Mouse (Mus musculus) neural tube, postnatal 0 days (tissue): ENCODE measurements around the gene Ipo4. TPM values are rescaled to one million over a fixed set of nuclear protein-coding genes. Genes with fewer than 3 reads are reported as not detected.

Experiments
- polyA plus RNA-seq: library from polyadenylated mRNA; unstranded; fragments of >200 nt; fragmentation: Nextera tagmentation; extraction: Ambion mirVana; gene quantifications from 2 replicates; pipeline ENCODE4 v1.2.1, GENCODE M21; 2015

Ipo4 gene
- polyA plus RNA-seq, 1 experiment from 2014 or later: 91.3 TPM

Other genes with a start within 250 kb of the Ipo4 start
- 23.9 and 29.2 TPM in 2 replicates for gene Dhrs4, start 157.2 kb downstream of the Ipo4 start, polyA plus RNA-seq
- 22.4 and 27.9 TPM in 2 replicates for gene Carmil3, start 145.3 kb downstream of the Ipo4 start, polyA plus RNA-seq
- gene Cpne6, start 125.5 kb downstream of the Ipo4 start, polyA plus RNA-seq: 72.7 and 73.7 TPM in 2 replicates
- gene Nrl, start 111.0 kb downstream of the Ipo4 start, polyA plus RNA-seq: 0.53 and 0.66 TPM in 2 replicates
- 28.3 and 29.6 TPM in 2 replicates for gene Pck2, start 95.7 kb downstream of the Ipo4 start, polyA plus RNA-seq
- gene Dcaf11, start 76.0 kb downstream of the Ipo4 start, polyA plus RNA-seq: 77.2 and 77.8 TPM in 2 replicates
- 0.83 and 1.1 TPM in 2 replicates for gene A730061H03Rik, start 75.6 kb downstream of the Ipo4 start, polyA plus RNA-seq
- gene Fitm1, start 60.3 kb downstream of the Ipo4 start, polyA plus RNA-seq: 0.32 TPM in 1 of 2 replicates, not detected in the other
- gene Psme1, start 57.8 kb downstream of the Ipo4 start, polyA plus RNA-seq: 218 and 246 TPM in 2 replicates
- 92.8 and 99.8 TPM in 2 replicates for gene Emc9, start 50.7 kb downstream of the Ipo4 start, polyA plus RNA-seq
- gene Psme2, start 44.8 kb downstream of the Ipo4 start, polyA plus RNA-seq: 154 and 183 TPM in 2 replicates
- gene Rnf31, start 44.2 kb downstream of the Ipo4 start, polyA plus RNA-seq: 16.4 and 23.6 TPM in 2 replicates
- gene Irf9, start 32.4 kb downstream of the Ipo4 start, polyA plus RNA-seq: 10.0 and 13.8 TPM in 2 replicates
- gene Rec8, start 17.9 kb downstream of the Ipo4 start, polyA plus RNA-seq: 14.5 and 14.7 TPM in 2 replicates
- gene Gm49378, start 1.9 kb upstream of the Ipo4 start, polyA plus RNA-seq: 1.4 and 1.9 TPM in 2 replicates
- 56.4 and 60.8 TPM in 2 replicates for gene Tm9sf1, start 7.8 kb upstream of the Ipo4 start, polyA plus RNA-seq
- 0.18 and 0.27 TPM in 2 replicates for gene Tssk4, start 14.2 kb upstream of the Ipo4 start, polyA plus RNA-seq
- 73.9 and 80.1 TPM in 2 replicates for gene Mdp1, start 24.6 kb upstream of the Ipo4 start, polyA plus RNA-seq
- gene Gmpr2, start 36.0 kb upstream of the Ipo4 start, polyA plus RNA-seq: 39.0 and 39.8 TPM in 2 replicates
- 600 and 637 TPM in 2 replicates for gene Nedd8, start 36.2 kb upstream of the Ipo4 start, polyA plus RNA-seq
- gene Tinf2, start 45.9 kb upstream of the Ipo4 start, polyA plus RNA-seq: 23.1 and 26.2 TPM in 2 replicates
- gene Tgm1, start 78.0 kb upstream of the Ipo4 start, polyA plus RNA-seq: 0.19 and 0.46 TPM in 2 replicates
- gene Rabggta, start 86.3 kb upstream of the Ipo4 start, polyA plus RNA-seq: 51.6 and 55.1 TPM in 2 replicates
- gene Dhrs1, start 109.7 kb upstream of the Ipo4 start, polyA plus RNA-seq: 98.5 and 99.2 TPM in 2 replicates
- gene Nop9, start 109.7 kb upstream of the Ipo4 start, polyA plus RNA-seq: 18.9 and 24.6 TPM in 2 replicates
- gene Cideb, start 122.5 kb upstream of the Ipo4 start, polyA plus RNA-seq: 0.57 and 0.76 TPM in 2 replicates
- 0.50 and 0.74 TPM in 2 replicates for gene Ltb4r2, start 125.5 kb upstream of the Ipo4 start, polyA plus RNA-seq
- 0.38 and 1.1 TPM in 2 replicates for gene Ltb4r1, start 130.0 kb upstream of the Ipo4 start, polyA plus RNA-seq
- 2.4 and 2.6 TPM in 2 replicates for gene Adcy4, start 148.1 kb upstream of the Ipo4 start, polyA plus RNA-seq
- 1.4 and 1.5 TPM in 2 replicates for gene Ripk3, start 152.9 kb upstream of the Ipo4 start, polyA plus RNA-seq
- 5.1 and 5.7 TPM in 2 replicates for gene Nfatc4, start 187.2 kb upstream of the Ipo4 start, polyA plus RNA-seq
- gene Nynrin, start 218.1 kb upstream of the Ipo4 start, polyA plus RNA-seq: 5.8 and 6.7 TPM in 2 replicates
- 0.68 and 1.0 TPM in 2 replicates for gene Cbln3, start 248.4 kb upstream of the Ipo4 start, polyA plus RNA-seq
- 6.2 and 7.5 TPM in 2 replicates for gene Khnyn, start 249.0 kb upstream of the Ipo4 start, polyA plus RNA-seq